Mouse (Mus musculus) yolk sac, embryonic 10.5 days (tissue): Measurements from ENCODE around the gene Usp44.

Experiments used
- DNase-seq: peaks from one replicate; pipeline ENCODE4 v3.0.0-alpha.2; 2017; ENCODE audit warnings: low spot score

Usp44 gene

DNA sequence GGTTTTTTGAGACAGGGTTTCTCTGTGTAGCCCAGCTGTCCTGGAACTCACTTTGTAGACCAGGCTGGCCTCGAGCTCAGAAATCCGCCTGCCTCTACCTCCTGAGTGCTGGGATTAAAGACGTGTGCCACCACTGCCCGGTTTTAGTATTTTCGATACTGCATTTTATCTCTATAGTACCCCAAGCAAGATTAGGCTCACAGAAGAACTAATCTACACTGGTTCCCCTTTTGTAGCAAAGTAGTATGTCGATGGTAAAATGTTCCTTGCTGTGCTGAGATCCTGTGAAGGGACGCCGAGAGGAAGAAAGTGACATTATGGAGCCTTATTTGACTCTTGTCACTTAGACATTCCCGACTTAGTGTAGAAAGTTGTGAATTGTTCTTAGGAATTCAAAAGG is 23.8 kb downstream of the Usp44 start:
- DNase-seq: no peak

- DNase-seq: no peak
Measured at GRCm38 (mm10) chr10:93856095-93856494, 24.7 kb downstream of the Usp44 start.

- no peak for DNase-seq
Measured at GRCm38 (mm10) chr10:93868401-93868800, 37.0 kb downstream of the Usp44 start.

DNA sequence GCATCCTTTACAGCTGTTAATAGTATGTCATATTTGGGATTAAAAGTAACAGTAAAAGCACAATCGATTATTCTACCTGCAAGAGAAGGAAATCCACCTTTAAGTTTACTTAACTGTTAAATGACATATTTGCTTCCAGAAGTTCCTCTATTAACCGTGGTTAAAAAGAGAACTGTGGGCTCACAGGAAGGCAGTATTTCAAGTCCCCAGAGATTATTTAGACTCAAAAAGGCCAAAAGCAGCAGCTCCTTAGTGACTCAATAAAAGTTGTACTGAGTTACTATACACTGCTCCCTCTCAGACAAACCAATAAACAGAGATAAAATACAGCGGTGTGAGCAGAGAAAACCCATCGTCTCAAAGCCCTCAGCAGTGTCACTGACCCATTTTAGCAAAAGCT is 37.5 kb downstream of the Usp44 start:
- no peak for DNase-seq

GRCm38 (mm10) chr10:93876772-93877171 is 45.4 kb downstream of the Usp44 start:
- no peak for DNase-seq

GRCm38 (mm10) chr10:93878732-93879131 is 47.4 kb downstream of the Usp44 start:
- DNase-seq: no peak

GRCm38 (mm10) chr10:93881918-93882317 is 50.6 kb downstream of the Usp44 start:
- no peak for DNase-seq

GRCm38 (mm10) chr10:93882738-93883364 is 51.5 kb downstream of the Usp44 start:
- DNase-seq: no peak

DNA sequence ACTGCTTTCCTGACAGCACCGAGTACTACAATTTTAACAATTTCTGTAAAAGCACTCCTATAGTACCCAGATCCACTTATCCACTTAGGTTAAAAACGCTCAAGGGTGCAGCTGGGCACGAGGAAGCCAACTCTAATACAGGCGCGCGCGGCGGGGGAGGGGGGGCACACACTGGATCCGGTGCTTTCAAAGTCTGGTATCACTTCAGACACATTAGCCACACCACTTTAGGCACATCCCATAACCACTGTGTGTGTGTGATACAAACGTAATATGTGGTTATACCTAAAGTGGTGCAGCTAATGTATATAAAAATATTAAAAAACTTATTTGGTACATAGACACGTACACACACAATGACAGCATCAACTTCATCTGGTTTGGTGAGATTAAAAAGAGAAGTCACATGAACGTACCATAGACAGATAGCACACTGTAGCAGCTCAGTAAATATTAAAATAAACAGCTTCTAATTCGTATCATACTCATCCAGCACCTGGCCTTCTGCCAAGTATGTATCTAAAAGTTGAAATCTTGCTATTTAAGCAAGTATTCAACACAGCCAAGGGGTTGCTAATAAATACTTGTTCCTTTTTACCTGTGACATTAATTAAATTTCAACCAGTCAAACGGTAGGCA is 54.6 kb downstream of the Usp44 start:
- no peak for DNase-seq

DNA sequence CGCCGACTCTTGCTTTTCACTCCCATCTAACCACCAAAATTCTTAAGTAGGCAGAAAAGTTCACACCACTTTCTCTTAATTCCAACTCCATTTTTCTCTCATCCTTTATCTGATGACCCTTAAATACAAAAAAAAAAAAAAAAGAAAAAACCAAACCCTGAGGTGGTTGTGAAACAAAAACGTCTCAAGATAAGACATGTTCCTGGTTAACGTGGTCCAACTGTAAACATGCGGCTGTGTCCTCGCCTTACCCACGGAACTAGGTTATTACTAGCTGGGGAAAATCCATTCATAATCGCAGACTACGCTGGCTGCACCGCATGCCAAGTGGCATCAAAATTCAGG is 57.2 kb downstream of the Usp44 start:
- no peak for DNase-seq

DNA sequence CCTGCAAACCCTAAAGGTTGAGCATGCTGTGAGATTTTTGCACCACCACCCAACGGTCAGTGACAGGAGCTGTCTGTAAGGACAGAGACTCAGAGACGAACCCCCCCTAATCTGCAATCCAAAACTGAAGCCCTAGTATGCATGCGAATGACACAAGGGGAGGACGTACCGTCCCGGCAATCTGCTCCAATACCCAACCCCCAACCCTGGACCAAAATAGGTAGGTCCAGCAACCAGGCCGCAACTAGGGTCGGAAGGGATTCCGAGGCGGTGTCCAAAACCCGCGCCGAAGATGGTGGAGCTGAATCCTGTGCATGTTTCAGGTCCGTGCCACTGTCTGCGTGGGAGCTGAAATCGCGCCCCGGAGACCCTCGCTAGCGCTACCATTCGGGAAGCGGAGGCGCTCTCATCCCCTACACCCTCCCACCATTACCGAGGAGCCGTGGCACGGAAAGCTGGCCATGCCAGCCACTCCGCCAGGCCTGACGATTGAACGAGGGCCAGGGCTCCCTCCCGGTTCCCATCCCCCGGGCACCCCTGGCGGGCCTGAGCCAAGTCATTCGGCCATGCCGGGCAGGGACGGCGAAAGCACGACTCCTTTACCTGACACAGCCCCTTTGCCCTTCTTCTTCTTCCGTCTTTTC is 57.7 kb downstream of the Usp44 start:
- no peak for DNase-seq

GRCm38 (mm10) chr10:93889579-93889950 is 58.2 kb downstream of the Usp44 start:
- DNase-seq: peak; percentile 88

- no peak for DNase-seq
Measured at GRCm38 (mm10) chr10:93889976-93890375, 58.6 kb downstream of the Usp44 start.

GRCm38 (mm10) chr10:93890565-93890964 is 59.2 kb downstream of the Usp44 start:
- DNase-seq: no peak

GRCm38 (mm10) chr10:93891031-93891430 is 59.7 kb downstream of the Usp44 start:
- DNase-seq: no peak

DNA sequence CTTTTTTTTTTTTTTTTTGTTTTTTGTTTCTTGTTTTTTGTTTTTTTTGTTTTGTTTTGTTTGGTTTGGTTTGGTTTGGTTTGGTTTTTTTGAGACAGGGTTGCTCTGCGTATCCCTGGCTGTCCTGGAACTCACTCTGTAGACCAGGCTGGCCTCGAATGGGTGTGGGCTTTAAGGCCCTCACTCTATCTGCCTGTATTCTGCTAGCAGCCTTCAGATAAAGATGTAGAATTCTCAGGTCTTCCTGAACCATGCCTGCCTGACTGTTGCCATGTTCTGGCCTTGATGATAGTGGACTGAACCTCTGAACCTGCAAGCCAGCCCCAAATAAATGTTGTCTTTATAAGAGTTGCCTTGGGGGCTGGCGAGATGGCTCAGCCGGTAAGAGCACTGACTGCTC is 61.2 kb downstream of the Usp44 start:
- no peak for DNase-seq

DNA sequence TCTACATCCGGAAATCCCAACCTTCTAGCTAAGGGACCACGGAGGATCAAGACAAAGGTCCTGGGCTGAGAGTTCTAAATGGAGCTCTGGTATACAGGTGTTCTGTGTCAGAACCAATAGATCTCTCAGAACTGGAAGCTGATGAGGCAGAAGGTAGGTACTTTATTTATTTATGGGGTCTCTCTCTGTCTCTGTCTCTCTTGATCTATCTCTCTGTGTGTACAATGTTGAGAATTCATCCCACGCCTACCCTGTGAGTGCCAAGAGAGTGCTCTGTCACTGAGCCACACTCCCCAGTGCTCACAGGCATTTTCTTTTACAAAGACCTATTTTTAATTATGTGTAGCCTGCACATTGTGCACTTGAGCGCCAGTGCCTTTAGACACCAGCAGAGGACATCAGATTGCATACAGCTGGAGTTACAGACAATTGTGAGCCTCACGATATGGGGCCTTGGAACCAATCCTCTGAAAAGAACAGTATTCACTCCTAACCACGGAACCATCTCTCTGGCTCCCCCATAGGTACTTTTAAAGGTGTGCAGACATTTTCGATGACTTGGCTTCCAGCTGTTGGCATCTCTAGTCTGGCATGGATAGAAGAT is 65.8 kb downstream of the Usp44 start, which contains the start of gene Metap2:
Gene Metap2, minus strand, starts transcription at position 51 of the 604 bp plus-strand sequence.
- DNase-seq: no peak

GRCm38 (mm10) chr10:93899303-93899702 is 67.9 kb downstream of the Usp44 start:
- DNase-seq: no peak

GRCm38 (mm10) chr10:93899907-93900306 is 68.6 kb downstream of the Usp44 start:
- no peak for DNase-seq

DNA sequence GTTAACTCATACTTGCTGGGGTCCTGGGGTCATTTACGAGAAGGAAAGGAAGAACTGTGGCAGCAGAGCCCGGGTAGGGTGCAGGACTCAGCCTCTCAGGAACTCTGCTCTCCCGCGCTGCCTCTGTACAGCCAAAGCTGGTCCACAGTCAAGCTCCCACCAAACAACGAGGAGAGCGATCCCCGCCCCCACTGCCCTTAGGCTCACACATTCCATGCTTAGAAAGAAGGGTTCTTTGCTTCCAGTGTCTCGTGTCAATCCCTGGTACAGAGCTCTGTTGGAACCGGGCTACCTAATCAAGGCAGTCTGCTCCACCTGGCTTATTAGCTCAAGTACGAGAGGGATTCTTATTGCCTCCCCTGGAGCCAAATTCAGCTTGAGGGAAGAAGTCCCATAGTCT is 76.0 kb downstream of the Usp44 start:
- DNase-seq: no peak
